Mouse (Mus musculus) inflammation-experienced regulatory T-cells, adult 16 weeks (primary cell): ENCODE data around the gene Rsl1. TPM values are rescaled to one million over a fixed set of nuclear protein-coding genes. Genes with fewer than 3 reads are reported as not detected.

ENCODE experiments used
- polyA plus RNA-seq: library from polyadenylated mRNA; unstranded; fragments of 100-300 nt; shearing (Covaris generic); gene quantifications from one replicate; pipeline ENCODE4 v1.2.1, GENCODE M21; 2017

The Rsl1 gene
- 17.9 TPM for polyA plus RNA-seq

DNA sequence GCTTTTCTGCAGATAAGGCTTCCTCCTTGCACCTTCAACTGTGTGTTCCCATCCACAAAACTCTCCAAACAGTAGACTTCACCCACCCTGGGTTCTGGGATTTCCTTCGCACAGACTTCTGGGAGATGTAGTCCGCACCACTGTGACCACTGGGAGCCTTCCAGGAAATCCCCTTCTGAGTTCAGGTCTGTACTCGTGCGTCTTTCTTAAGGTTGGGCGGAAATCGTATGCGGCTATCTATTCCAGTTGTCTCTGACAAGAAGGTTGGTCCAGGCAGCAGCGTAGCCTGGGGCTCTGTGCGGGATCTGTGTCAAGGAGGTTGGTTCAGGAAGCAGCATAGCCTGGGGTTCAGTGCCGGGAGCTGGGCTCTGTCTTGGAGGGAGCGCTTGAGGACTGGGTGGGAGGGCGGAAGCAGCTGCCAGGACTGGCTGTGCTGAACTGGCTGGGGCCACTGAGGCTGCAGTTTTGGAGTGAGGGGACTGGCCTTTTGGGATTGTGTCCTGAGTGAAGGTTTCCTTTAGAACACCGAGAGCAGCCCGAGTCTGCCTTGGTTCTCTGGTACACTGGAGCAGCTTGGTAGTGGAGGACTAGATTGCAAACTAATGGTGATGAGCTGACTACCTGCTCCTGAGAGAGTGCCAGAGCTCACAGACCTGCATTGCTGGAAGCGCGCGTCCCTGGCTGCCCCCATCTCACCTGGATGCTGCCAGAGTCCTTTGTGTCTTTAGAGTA lies at the start of gene Rsl1:
TSS of gene Rsl1 (plus strand) at position 192 of the 732 bp plus-strand sequence.

DNA sequence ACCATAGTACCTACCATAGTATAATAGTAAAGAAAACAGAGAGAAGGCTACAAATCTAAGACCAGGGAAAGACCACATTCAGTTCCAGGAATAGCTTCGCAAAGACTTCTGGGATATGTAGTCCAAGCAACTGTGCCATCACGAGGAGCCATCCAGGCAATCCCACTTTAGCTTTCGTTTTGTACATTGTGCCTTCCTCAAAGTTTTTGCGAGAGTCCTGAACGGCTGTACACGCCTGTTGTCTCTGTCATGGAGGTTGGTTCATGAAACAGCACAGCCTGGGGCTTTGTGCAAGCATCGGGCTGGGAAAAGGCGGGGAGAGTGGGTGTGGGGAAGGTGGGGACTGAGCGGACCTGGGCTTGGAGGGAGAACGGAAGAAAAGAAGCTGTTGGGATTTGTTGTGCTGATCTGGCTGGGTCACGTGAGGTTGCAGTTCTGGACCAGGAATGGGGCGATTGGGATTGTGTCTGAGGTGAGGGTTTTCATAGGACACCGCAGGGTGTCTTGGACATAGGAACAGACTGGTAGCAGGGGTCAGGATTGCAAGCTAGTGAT lies 21.4 kb downstream of the Rsl1 start, which contains the start of gene Zfp455:
TSS of gene Zfp455 (plus strand) at position 167 of the 555 bp plus-strand sequence.

Other genes starting within 250 kb of the Rsl1 start
- gene Zfp712, start 112.0 kb upstream of the Rsl1 start, polyA plus RNA-seq, result 9.9 TPM
- 5.9 TPM for gene Zfp708, start 75.2 kb upstream of the Rsl1 start, polyA plus RNA-seq
- gene Gm28557, start 64.6 kb upstream of the Rsl1 start, polyA plus RNA-seq, result 5.3 TPM
- gene Rslcan18, start 56.9 kb upstream of the Rsl1 start, polyA plus RNA-seq, result 0.71 TPM
- 2.9 TPM for gene Zfp759, start 51.5 kb upstream of the Rsl1 start, polyA plus RNA-seq
- gene Zfp455, start 21.3 kb downstream of the Rsl1 start, polyA plus RNA-seq, result 7.4 TPM
- gene Zfp458, start 105.3 kb downstream of the Rsl1 start, polyA plus RNA-seq, result 3.5 TPM
- gene Zfp457, start 133.3 kb downstream of the Rsl1 start, polyA plus RNA-seq, result 0.38 TPM
- gene Zfp595, start 159.4 kb downstream of the Rsl1 start, polyA plus RNA-seq, result 7.6 TPM
- 4.0 TPM for gene Gm28044, start 187.4 kb downstream of the Rsl1 start, polyA plus RNA-seq
- 2.8 TPM for gene Zfp953, start 187.4 kb downstream of the Rsl1 start, polyA plus RNA-seq
- not detected for gene Gm28041, start 202.6 kb downstream of the Rsl1 start, polyA plus RNA-seq
- gene Zfp456, start 202.6 kb downstream of the Rsl1 start, polyA plus RNA-seq, result 9.1 TPM
- gene Zfp429, start 226.6 kb downstream of the Rsl1 start, polyA plus RNA-seq, result 26.4 TPM
- gene Zfp459, start 248.2 kb downstream of the Rsl1 start, polyA plus RNA-seq, result 6.4 TPM